Mouse (Mus musculus) forebrain, embryonic 11.5 days (tissue): Measurements from ENCODE around the gene Agpat4. TPM values are rescaled to one million over a fixed set of nuclear protein-coding genes. Genes with fewer than 3 reads are reported as not detected.
A peak's percentile ranks its signal among the peaks of the same experiment; 100 is the strongest.
"Not testable (repeated sequence)": the region's sequence is repeated elsewhere in the genome, so short reads cannot be mapped to it uniquely, and the experiment has no call there.

Source experiments
- ATAC-seq: fragments of 200-750 bp; cut with Nextera tagmentation; replicated peaks from 2 replicates; pipeline ENCODE4 v1.8.0; 2017; ENCODE audit warnings: moderate TSS enrichment; ENCODE audit not compliant: low FRiP score
- DNase-seq: peaks from one replicate; pipeline ENCODE4 v3.0.0-alpha.2; 2017; ENCODE audit warnings: low spot score
- H3K27ac ChIP-seq: fragments of 300-500 bp; sonication (generic); 2 replicates; pipeline ENCODE4 v1.5.1; 2014; ENCODE audit warnings: low read depth, low read length
- H3K27me3 ChIP-seq: fragments of 300-500 bp; sonication (generic); 2 replicates; pipeline ENCODE4 v1.6.1; 2014; ENCODE audit warnings: mild to moderate bottlenecking, low read length, mixed read lengths; ENCODE audit not compliant: control insufficient read depth, insufficient read depth
- H3K36me3 ChIP-seq: fragments of 300-500 bp; sonication (generic); 2 replicates; pipeline ENCODE4 v1.6.1; 2014; ENCODE audit warnings: mild to moderate bottlenecking, low read length, moderate library complexity, mixed read lengths; ENCODE audit not compliant: control insufficient read depth, insufficient read depth
- H3K4me1 ChIP-seq: fragments of 300-500 bp; sonication (generic); replicated peaks from 2 replicates; pipeline ENCODE4 v1.6.1; 2014; ENCODE audit warnings: low read length, mixed read lengths; ENCODE audit not compliant: control insufficient read depth, insufficient read depth
- H3K4me2 ChIP-seq: fragments of 300-500 bp; sonication (generic); 2 replicates; pipeline ENCODE4 v1.6.1; 2014; ENCODE audit warnings: low read depth, mild to moderate bottlenecking, low read length, moderate library complexity, mixed read lengths; ENCODE audit not compliant: severe bottlenecking
- H3K4me3 ChIP-seq: fragments of 300-500 bp; sonication (generic); 2 replicates; pipeline ENCODE4 v1.5.1; 2014; ENCODE audit warnings: low read depth, low read length
- H3K9ac ChIP-seq: fragments of 300-500 bp; sonication (generic); 2 replicates; pipeline ENCODE4 v1.6.1; 2014; ENCODE audit warnings: low read length
- H3K9me3 ChIP-seq: fragments of 300-500 bp; sonication (generic); 2 replicates; pipeline ENCODE4 v1.6.1; 2016; ENCODE audit warnings: low read length, mixed read lengths; ENCODE audit not compliant: control insufficient read depth
- WGBS: fragments of 180-500 bp; shearing (Covaris S2); extraction: QIAGEN DNeasy Blood & Tissue Kit; methylation state at CpG from one replicate; pipeline ENCODE4 v1.1.7; 2014; 5-methylcytosine and 5-hydroxymethylcytosine counted together
- polyA plus RNA-seq: library from polyadenylated mRNA; unstranded; fragments of >200 nt; fragmentation: Nextera tagmentation; extraction: Ambion mirVana; gene quantifications from 2 replicates; pipeline ENCODE4 v1.2.1, GENCODE M21; 2014

The Agpat4 gene
- polyA plus RNA-seq, 1 experiment from 2014 or later: 35.6 TPM

DNA sequence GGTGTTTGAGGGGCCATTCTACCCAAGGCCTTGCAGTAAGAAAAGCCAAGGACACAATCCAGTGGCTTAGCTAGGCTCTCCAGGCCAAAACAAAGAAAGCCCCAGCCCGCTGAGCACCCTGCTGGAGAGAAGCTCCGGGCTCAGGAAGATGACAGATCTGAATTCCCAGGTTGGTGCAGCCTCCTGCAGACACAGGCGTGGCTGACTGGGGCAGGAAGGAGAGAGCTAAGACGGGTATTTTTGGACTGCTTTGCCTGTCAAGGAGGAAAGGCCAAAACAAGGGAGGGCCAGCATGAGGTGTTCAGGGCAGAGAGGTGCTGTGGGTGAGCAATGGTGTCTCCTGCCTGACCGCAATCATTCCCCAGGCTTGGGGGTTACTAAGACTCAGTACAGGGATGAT lies 105.2 kb downstream of the Agpat4 start:
- 39% methylated on average over 5 of the region's 5 CpGs for WGBS
- Histone ChIP-seq H3K27me3 (no peaks in the 10 kb centered on the region), H3K4me3 (no peak overlapping the region), H3K27ac (no peak overlapping the region), H3K9me3 (no peaks in the 10 kb centered on the region), H3K4me2 (no peak overlapping the region), H3K4me1 (no peaks in the 10 kb centered on the region), H3K36me3 (no peaks in the 10 kb centered on the region; the same call in 1 of the 2 replicates), H3K9ac (no peak overlapping the region)
- no peak for DNase-seq
- no peak; the same call in 1 of the 2 replicates for ATAC-seq

DNA sequence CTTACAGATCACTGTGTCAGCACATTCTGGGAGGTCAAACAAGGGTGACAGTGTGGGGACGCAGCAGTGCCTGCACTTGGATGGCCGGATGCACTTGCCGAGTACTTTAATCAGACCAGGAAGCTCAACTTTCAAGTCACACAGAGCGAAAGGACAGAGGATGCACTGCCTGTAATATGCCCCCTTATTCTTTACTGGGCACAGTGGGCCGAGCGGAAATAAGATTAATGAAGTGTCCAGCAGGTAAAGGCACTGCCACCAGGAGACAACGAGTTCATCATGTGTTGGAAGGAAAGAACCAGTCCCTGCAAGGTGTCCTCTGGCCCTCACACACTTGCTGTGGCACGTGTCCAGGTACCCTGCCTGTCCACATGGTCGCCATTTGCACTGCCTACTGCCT lies 105.6 kb downstream of the Agpat4 start:
- Histone ChIP-seq H3K27me3 (no peaks in the 10 kb centered on the region), H3K27ac (no peak overlapping the region), H3K9me3 (no peaks in the 10 kb centered on the region), H3K4me3 (no peak overlapping the region), H3K4me1 (no peaks in the 10 kb centered on the region), H3K4me2 (no peak overlapping the region), H3K9ac (no peak overlapping the region), H3K36me3 (no peaks in the 10 kb centered on the region; the same call in 1 of the 2 replicates)
- WGBS: 88% methylated on average over 9 of the region's 9 CpGs
- ATAC-seq (no peak), DNase-seq (no peak)

DNA sequence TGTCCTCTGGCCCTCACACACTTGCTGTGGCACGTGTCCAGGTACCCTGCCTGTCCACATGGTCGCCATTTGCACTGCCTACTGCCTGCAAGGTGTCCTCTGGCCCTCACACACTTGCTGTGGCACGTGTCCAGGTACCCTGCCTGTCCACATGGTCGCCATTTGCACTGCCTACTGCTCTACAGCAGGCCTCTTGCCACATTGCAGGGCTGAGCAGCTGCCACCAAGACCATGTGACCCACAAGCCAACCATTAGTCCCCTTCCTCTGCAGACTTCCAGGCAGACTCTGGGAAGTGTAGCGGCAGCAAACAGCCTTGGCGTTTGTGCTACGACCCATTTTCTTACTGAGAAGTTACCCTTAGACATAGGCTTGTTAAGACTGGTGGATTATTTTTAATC lies 106.0 kb downstream of the Agpat4 start:
- not testable (repeated sequence) for H3K27ac ChIP-seq, ATAC-seq, H3K4me2 ChIP-seq, H3K9ac ChIP-seq, H3K4me1 ChIP-seq, H3K4me3 ChIP-seq, H3K9me3 ChIP-seq, DNase-seq, H3K27me3 ChIP-seq, H3K36me3 ChIP-seq
- 91% methylated on average over 5 of the region's 7 CpGs for WGBS

DNA sequence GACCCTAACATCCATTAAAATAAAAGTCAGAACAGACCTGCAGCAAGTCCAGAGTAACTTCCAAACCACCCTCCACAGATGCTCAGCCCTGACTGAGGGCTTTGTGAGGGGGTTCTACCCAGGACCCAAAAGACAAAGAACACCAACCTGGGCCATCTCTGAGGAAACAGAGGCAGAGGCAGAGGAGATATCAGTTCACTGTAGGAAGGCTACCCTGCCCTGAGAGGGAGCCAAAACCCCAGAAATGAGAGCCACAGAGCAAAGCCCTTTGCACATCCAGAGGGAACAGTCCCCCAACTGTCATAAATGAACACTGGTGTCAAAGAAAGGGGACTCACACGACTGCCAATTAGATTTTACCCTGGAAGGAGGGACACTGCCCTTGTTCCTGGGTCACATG lies 106.7 kb downstream of the Agpat4 start:
- WGBS: 69% methylated on average over 1 of the region's 1 CpGs
- Histone ChIP-seq H3K27me3 (no peaks in the 10 kb centered on the region), H3K4me1 (no peaks in the 10 kb centered on the region), H3K4me3 (no peak overlapping the region), H3K27ac (no peak overlapping the region), H3K9ac (no peak overlapping the region), H3K36me3 (no peaks in the 10 kb centered on the region; the same call in 1 of the 2 replicates), H3K9me3 (no peaks in the 10 kb centered on the region), H3K4me2 (no peak overlapping the region)
- ATAC-seq (no peak), DNase-seq (no peak)

DNA sequence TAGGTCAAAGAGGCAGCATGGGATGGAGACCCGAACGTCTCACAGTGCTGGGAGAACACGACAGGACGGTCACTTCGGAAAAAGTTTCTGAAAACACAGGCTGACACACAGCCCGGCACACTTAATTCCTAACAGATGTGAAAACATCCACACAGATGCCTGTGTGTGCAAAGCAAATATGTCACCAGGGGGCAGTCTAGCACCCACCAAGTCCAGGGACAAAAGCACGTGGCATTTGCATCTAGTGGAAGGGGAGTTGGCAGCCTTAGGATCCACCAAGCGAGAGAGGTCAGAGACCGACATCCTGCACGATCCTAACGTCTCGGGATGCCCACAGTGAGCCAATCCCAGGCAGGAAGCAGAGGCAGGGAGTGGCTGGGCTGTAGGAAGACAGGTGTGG lies 108.0 kb downstream of the Agpat4 start:
- 70% methylated on average over 12 of the region's 12 CpGs for WGBS
- no peak overlapping the region for H3K4me2 ChIP-seq
- H3K27ac ChIP-seq: no peak overlapping the region
- H3K36me3 ChIP-seq: no peaks in the 10 kb centered on the region; the same call in 1 of the 2 replicates
- peak; percentile 63 for DNase-seq
- no peaks in the 10 kb centered on the region for H3K4me1 ChIP-seq
- no peaks in the 10 kb centered on the region for H3K9me3 ChIP-seq
- no peak overlapping the region for H3K4me3 ChIP-seq
- H3K9ac ChIP-seq: no peak overlapping the region
- ATAC-seq: no peak
- H3K27me3 ChIP-seq: no peaks in the 10 kb centered on the region

DNA sequence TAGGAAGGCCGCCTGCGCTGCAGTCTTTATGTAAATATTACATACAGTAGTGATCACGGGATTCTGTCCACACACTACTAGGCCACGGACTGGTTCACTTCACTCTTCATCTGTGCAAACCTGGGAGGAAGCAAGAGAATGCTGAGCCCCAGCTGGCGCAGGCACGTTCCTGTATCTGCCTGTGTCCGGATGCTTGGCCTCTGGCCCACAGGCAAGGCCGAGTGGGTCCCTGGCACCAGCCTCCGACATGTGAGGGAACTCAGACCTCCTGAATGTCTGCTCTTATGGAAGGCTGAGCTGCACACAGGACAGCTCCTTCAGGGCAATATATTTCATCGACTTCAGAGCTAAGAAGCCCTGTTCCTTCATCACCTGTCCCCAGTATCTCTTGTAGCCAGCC lies 109.5 kb downstream of the Agpat4 start:
- H3K36me3 ChIP-seq: no peaks in the 10 kb centered on the region; the same call in 1 of the 2 replicates
- H3K27me3 ChIP-seq: no peaks in the 10 kb centered on the region
- DNase-seq (no peak), ATAC-seq (no peak)
- 88% methylated on average over 10 of the region's 10 CpGs for WGBS
- no peaks in the 10 kb centered on the region for H3K9me3 ChIP-seq
- no peaks in the 10 kb centered on the region for H3K4me1 ChIP-seq
- no peak overlapping the region for H3K4me3 ChIP-seq
- no peak overlapping the region for H3K9ac ChIP-seq
- no peak overlapping the region for H3K27ac ChIP-seq
- no peak overlapping the region for H3K4me2 ChIP-seq

DNA sequence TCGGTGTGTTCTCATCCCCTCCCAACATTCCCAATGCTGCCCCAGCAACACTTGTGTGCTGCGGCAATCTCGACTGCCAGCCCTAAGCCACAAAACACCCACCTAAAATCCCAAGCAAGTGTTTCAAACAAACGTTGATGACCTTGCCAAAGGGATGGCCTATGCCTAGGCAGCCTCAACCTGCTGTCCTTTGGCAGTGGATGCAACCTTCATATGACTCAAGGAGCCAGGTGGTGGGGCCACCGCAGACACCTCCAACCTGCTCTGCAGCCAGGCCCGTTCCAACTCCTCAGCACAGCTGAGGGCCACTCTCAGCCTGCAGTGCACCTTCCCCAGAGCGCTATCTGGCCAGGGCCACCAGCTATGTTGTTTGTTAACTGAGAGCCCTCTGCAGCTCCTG lies 110.0 kb downstream of the Agpat4 start:
- no peaks in the 10 kb centered on the region for H3K27me3 ChIP-seq
- H3K4me3 ChIP-seq: no peak overlapping the region
- ATAC-seq: no peak
- H3K4me2 ChIP-seq: no peak overlapping the region
- no peaks in the 10 kb centered on the region; the same call in 1 of the 2 replicates for H3K36me3 ChIP-seq
- no peaks in the 10 kb centered on the region for H3K4me1 ChIP-seq
- no peaks in the 10 kb centered on the region for H3K9me3 ChIP-seq
- no peak overlapping the region for H3K9ac ChIP-seq
- no peak overlapping the region for H3K27ac ChIP-seq
- DNase-seq: no peak
- WGBS: 93% methylated on average over 7 of the region's 7 CpGs

DNA sequence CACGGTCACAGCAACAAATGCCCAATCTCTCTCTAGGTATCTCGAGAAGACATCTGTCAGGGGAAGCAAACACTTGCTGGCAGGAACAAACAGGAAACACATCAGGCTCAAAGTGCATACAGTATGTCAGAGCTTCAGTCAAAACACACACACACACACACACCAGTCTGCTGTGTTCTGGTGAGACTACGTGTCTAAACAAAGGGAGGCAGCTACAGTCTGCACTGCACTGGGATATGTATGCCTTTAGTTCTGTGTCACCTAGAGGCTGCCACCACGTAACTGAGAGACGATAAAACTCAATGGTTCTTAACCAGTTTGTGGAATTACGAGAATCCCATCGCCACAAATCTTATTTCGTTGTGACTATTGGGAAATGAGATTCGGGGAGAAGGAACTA lies 111.3 kb downstream of the Agpat4 start:
- Histone ChIP-seq H3K4me2 (no peak overlapping the region), H3K9ac (no peak overlapping the region), H3K27ac (no peak overlapping the region), H3K27me3 (no peaks in the 10 kb centered on the region), H3K36me3 (no peaks in the 10 kb centered on the region; the same call in 1 of the 2 replicates), H3K4me1 (no peaks in the 10 kb centered on the region), H3K9me3 (no peaks in the 10 kb centered on the region), H3K4me3 (no peak overlapping the region)
- 96% methylated on average over 9 of the region's 9 CpGs for WGBS
- DNase-seq (no peak), ATAC-seq (no peak)

DNA sequence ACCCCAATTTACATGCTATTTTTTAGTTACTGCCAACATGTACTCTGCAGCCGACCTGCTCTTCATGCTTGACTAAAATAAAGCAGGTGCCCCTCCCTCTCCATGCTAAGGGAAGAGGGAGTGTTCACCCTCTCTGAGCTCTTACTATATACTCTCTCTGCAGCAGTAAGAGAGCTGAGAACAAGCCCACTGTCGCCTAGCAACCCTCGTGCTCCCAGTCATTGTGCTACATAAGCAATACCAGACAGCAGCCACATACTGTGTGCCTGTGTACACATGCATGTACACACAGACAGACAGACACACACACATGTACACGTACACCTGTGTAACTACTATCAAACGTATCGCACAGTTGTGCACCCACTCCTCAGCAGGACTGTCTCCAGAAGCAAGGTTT lies 111.7 kb downstream of the Agpat4 start:
- Histone ChIP-seq H3K4me2 (no peak overlapping the region), H3K27ac (no peak overlapping the region), H3K4me1 (no peaks in the 10 kb centered on the region), H3K27me3 (no peaks in the 10 kb centered on the region), H3K9ac (no peak overlapping the region), H3K9me3 (no peaks in the 10 kb centered on the region), H3K4me3 (no peak overlapping the region), H3K36me3 (no peaks in the 10 kb centered on the region; the same call in 1 of the 2 replicates)
- WGBS: 86% methylated on average over 6 of the region's 6 CpGs
- no peak for ATAC-seq
- DNase-seq: no peak
